8 mouse cellular contexts compared by ENCODE assay signal in genomic region chr10:122008731-122009391, GRCm38 (mm10). TPM values are rescaled to one million over a fixed set of nuclear protein-coding genes. Genes with fewer than 3 reads are reported as not detected.
DNase-seq lines count a peak whose midpoint lies in the region; ATAC-seq and TF ChIP-seq lines count a peak whose summit lies in the region.

No protein-coding gene starts in this region.

- no peaks in the 10 kb centered on the region for H3K27me3 ChIP-seq in embryonic facial prominence, embryonic 13.5 days
- no peaks in the 10 kb centered on the region for H3K27me3 ChIP-seq in hindbrain, embryonic 14.5 days (ENCODE audit: control insufficient read depth, insufficient read depth, low read length)
- no peaks in the 10 kb centered on the region for H3K27me3 ChIP-seq in liver, embryonic 14.5 days (ENCODE audit: control insufficient read depth, insufficient read depth, low read length)
- no peaks in the 10 kb centered on the region for H3K27me3 ChIP-seq in neural tube, embryonic 15.5 days (replicated peaks)

- WGBS in embryonic facial prominence, embryonic 13.5 days = 38% methylated on average over 12 of the region's 12 CpGs
- WGBS in hindbrain, embryonic 14.5 days = 37% methylated on average over 12 of the region's 12 CpGs
- WGBS in liver, embryonic 14.5 days (ENCODE audit: insufficient replicate concordance) = 16% methylated on average over 12 of the region's 12 CpGs
- WGBS in neural tube, embryonic 15.5 days = 48% methylated on average over 12 of the region's 12 CpGs

- no peak overlapping the region for H3K4me2 ChIP-seq in embryonic facial prominence, embryonic 13.5 days
- no peak overlapping the region for H3K4me2 ChIP-seq in hindbrain, embryonic 14.5 days (replicated peaks)
- H3K4me2 ChIP-seq in liver, embryonic 14.5 days (ENCODE audit: low read depth) = peak overlapping the region; percentile 11; the same call in 1 of the 2 replicates
- peak overlapping the region; percentile 1; the same call in 1 of the 2 replicates for H3K4me2 ChIP-seq in neural tube, embryonic 15.5 days

- ATAC-seq in embryonic facial prominence, embryonic 13.5 days (ENCODE audit: insufficient number of reproducible peaks, insufficient read depth, low FRiP score, low TSS enrichment, low read depth) = no peak
- peak; percentile 49; the same call in 1 of the 2 replicates for ATAC-seq in hindbrain, embryonic 14.5 days (ENCODE audit: low FRiP score)
- peak; percentile 62; the same call in 1 of the 2 replicates for ATAC-seq in liver, embryonic 14.5 days (ENCODE audit: insufficient read depth)
- ATAC-seq in neural tube, embryonic 15.5 days (ENCODE audit: low FRiP score) = no peak; the same call in 1 of the 2 replicates
- ATAC-seq in erythroblast, adult 5-6 weeks (replicated peaks; ENCODE audit: low FRiP score, poor library complexity, severe bottlenecking) = no peak

- no peak for TF ChIP-seq EP300 in liver, embryonic 14.5 days (IDR thresholded peaks at IDR 0.05; ENCODE audit: low read depth)

- no peak overlapping the region for H3K9ac ChIP-seq in embryonic facial prominence, embryonic 13.5 days
- no peak overlapping the region for H3K9ac ChIP-seq in hindbrain, embryonic 14.5 days
- no peak overlapping the region for H3K9ac ChIP-seq in liver, embryonic 14.5 days (replicated peaks)
- no peak overlapping the region for H3K9ac ChIP-seq in neural tube, embryonic 15.5 days (replicated peaks)

- H3K36me3 ChIP-seq in embryonic facial prominence, embryonic 13.5 days = no peaks in the 10 kb centered on the region
- no peaks in the 10 kb centered on the region for H3K36me3 ChIP-seq in hindbrain, embryonic 14.5 days (replicated peaks; ENCODE audit: control insufficient read depth, insufficient read depth)
- H3K36me3 ChIP-seq in liver, embryonic 14.5 days (replicated peaks; ENCODE audit: control insufficient read depth, insufficient read depth, low read depth) = no peaks in the 10 kb centered on the region
- no peaks in the 10 kb centered on the region for H3K36me3 ChIP-seq in neural tube, embryonic 15.5 days

- H3K27ac ChIP-seq in embryonic facial prominence, embryonic 13.5 days = peak overlapping the region; percentile 48; the same call in 1 of the 2 replicates
- H3K27ac ChIP-seq in hindbrain, embryonic 14.5 days = peak overlapping the region; percentile 55
- no peak overlapping the region for H3K27ac ChIP-seq in liver, embryonic 14.5 days
- H3K27ac ChIP-seq in neural tube, embryonic 15.5 days (replicated peaks) = peak overlapping the region; percentile 24

- no peak overlapping the region for H3K4me3 ChIP-seq in embryonic facial prominence, embryonic 13.5 days
- no peak overlapping the region for H3K4me3 ChIP-seq in hindbrain, embryonic 14.5 days (replicated peaks; ENCODE audit: low read length)
- H3K4me3 ChIP-seq in liver, embryonic 14.5 days (ENCODE audit: insufficient read depth in 1 of 2, low read depth in 2 of 2, low read length in 2 of 2) = no peak overlapping the region
- no peak overlapping the region for H3K4me3 ChIP-seq in neural tube, embryonic 15.5 days (replicated peaks)

- peaks cover 30% of the 10 kb centered on the region for H3K4me1 ChIP-seq in embryonic facial prominence, embryonic 13.5 days
- H3K4me1 ChIP-seq in hindbrain, embryonic 14.5 days (replicated peaks; ENCODE audit: control insufficient read depth, insufficient read depth, low read length) = peaks cover 34% of the 10 kb centered on the region
- peaks cover 0 to 31% of the 10 kb centered on the region in 2 experiments; a peak in 2 of 4 replicates for H3K4me1 ChIP-seq in liver, embryonic 14.5 days (replicated peaks; ENCODE audit: control insufficient read depth in 2 of 2, insufficient read depth in 2 of 2, low read length in 1 of 2)
- H3K4me1 ChIP-seq in neural tube, embryonic 15.5 days = peaks cover 35% of the 10 kb centered on the region

- DNase-seq in left cerebral cortex, postnatal 4 days = peak; percentile 21
- DNase-seq in left cerebral cortex, adult 8-10 months (ENCODE audit: low spot score in 2 of 2) = no peak
- no peak for DNase-seq in hindbrain, embryonic 14.5 days (ENCODE audit: low spot score)
- DNase-seq in liver, embryonic 14.5 days (ENCODE audit: low read depth in 3 of 3, low spot score in 3 of 3) = peak in 2 of 3 experiments; percentile 12 to 22
- no peak for DNase-seq in right cerebral cortex, postnatal 10 days (ENCODE audit: low spot score in 2 of 2)

- H3K9me3 ChIP-seq in embryonic facial prominence, embryonic 13.5 days = no peaks in the 10 kb centered on the region
- H3K9me3 ChIP-seq in hindbrain, embryonic 14.5 days (ENCODE audit: control insufficient read depth, low read length) = no peaks in the 10 kb centered on the region
- H3K9me3 ChIP-seq in liver, embryonic 14.5 days (ENCODE audit: control insufficient read depth, low read length) = no peaks in the 10 kb centered on the region
- H3K9me3 ChIP-seq in neural tube, embryonic 15.5 days (replicated peaks) = no peaks in the 10 kb centered on the region

- no peak for TF ChIP-seq CTCF in liver, embryonic 14.5 days (IDR thresholded peaks at IDR 0.05; ENCODE audit: low read depth)

- intact Hi-C loops in left cerebral cortex, postnatal 4 days (cut with DNase I) = no loop called here

RNA-seq across cellular contexts. Expression of gene Srgap1, which starts 38.3 kb away (rescaled TPM):
- 10 to 100 TPM; 70.8 to 73.6 TPM for total RNA-seq in left cerebral cortex, postnatal 4 days (2021)
- 10 to 100 TPM; 10.9 to 14.3 (median 13.1) TPM for total RNA-seq in left cerebral cortex, adult 8-10 months (2022)
- polyA plus RNA-seq in embryonic facial prominence, embryonic 13.5 days (2015; fragmentation: Nextera tagmentation; extraction: Ambion mirVana) = 16.3 and 17.4 TPM in 2 replicates
- polyA plus RNA-seq in hindbrain, embryonic 14.5 days (2014; fragmentation: Nextera tagmentation; extraction: Ambion mirVana) = 28.2 and 34.6 TPM in 2 replicates
- 0.60 and 0.66 TPM in 2 replicates for polyA plus RNA-seq in liver, embryonic 14.5 days (2012; rRNA removed)
- polyA plus RNA-seq in liver, embryonic 14.5 days (2014; fragmentation: Nextera tagmentation; extraction: Ambion mirVana) = 0.59 and 0.79 TPM in 2 replicates
- 26.1 and 30.7 TPM in 2 replicates for polyA plus RNA-seq in neural tube, embryonic 15.5 days (2015; fragmentation: Nextera tagmentation; extraction: Ambion mirVana)
- total RNA-seq in erythroblast, adult 5-6 weeks (2015; ENCODE audit: low replicate concordance) = not detected in 2 replicates
- not detected in 2 replicates for total RNA-seq in erythroblast, adult 5-6 weeks (2017; ENCODE audit: low replicate concordance)

Comparison
In these comparisons a context has a peak if more than half of its experiments do, and no peak if none do; other contexts are left out.
1. DNase-seq: peak in left cerebral cortex, postnatal 4 days (single experiment) and liver, embryonic 14.5 days (2 of 3); none in left cerebral cortex, adult 8-10 months (0 of 2), hindbrain, embryonic 14.5 days (single experiment) and right cerebral cortex, postnatal 10 days (0 of 2).
2. ATAC-seq: peak in hindbrain, embryonic 14.5 days (single experiment) and liver, embryonic 14.5 days (single experiment); none in embryonic facial prominence, embryonic 13.5 days (single experiment), neural tube, embryonic 15.5 days (single experiment) and erythroblast, adult 5-6 weeks (single experiment).
3. H3K4me2 ChIP-seq: peak in liver, embryonic 14.5 days (single experiment) and neural tube, embryonic 15.5 days (single experiment); none in embryonic facial prominence, embryonic 13.5 days (single experiment) and hindbrain, embryonic 14.5 days (single experiment).